Mouse (Mus musculus): Measurements from ENCODE around the gene Vmn1r127. TPM values are rescaled to one million over a fixed set of nuclear protein-coding genes. Genes with fewer than 3 reads are reported as not detected.
"Not testable (repeated sequence)": the region's sequence is repeated elsewhere in the genome, so short reads cannot be mapped to it uniquely, and the experiment has no call there.

Gene Vmn1r127
- not detected in 2 replicates for polyA plus RNA-seq (2016; fragmentation: Nextera tagmentation; extraction: Ambion mirVana)

DNA sequence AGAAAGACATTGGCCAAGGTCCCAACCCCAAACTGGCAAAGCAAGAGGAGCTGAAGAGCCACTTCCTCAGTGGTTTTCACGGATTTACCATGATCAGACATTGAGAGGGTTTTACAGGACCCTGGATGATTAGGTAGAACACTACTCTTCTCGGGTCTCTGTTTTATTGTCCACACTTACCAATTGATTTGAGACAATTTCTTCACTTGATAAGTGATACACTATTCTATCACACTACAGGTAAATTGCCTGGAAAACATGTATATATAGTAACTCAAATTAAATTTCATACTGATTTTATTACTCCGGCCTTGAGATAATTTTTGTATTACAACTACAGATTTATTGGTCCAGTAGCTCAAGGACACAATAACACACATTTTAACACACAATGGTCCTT, at the start of gene Vmn1r127:
Gene Vmn1r127, minus strand, starts transcription at position 101 of the 400 bp plus-strand sequence.
- not testable (repeated sequence) for H3K4me3 ChIP-seq; H3K36me3 ChIP-seq; H3K9me3 ChIP-seq (replicated peaks); H3K27ac ChIP-seq (replicated peaks); DNase-seq (ENCODE audit: low spot score); H3K4me1 ChIP-seq; H3K27me3 ChIP-seq (ENCODE audit: low read depth, poor library complexity, severe bottlenecking)
- no CpG with 5 or more reads among the region's 3 CpGs for WGBS

DNA sequence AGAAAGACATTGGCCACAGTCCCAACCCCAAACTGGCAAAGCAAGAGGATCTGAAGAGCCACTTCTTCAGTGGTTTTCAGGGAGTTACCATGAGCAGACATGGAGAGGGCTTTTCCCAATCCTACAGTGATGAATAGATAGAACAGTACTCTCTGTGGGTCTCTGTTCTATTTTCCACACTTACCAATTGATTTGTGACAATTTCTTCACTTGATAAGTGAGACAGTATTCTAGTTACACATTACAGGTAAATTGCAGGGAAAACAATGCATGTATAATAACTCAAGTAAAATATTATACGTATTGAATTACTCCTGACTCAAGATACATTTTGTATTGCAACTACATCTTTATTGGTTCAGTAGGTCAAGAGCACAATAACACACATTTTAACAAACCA, 41.5 kb upstream of the Vmn1r127 start, which contains the start of gene Vmn1r129:
Gene Vmn1r129, minus strand, starts transcription at position 101 of the 400 bp plus-strand sequence.
- no CpG with 5 or more reads among the region's 1 CpGs for WGBS
- not testable (repeated sequence) for H3K36me3 ChIP-seq; H3K9me3 ChIP-seq (replicated peaks); H3K27ac ChIP-seq (replicated peaks); H3K27me3 ChIP-seq (ENCODE audit: low read depth, poor library complexity, severe bottlenecking); DNase-seq (ENCODE audit: low spot score); H3K4me3 ChIP-seq; H3K4me1 ChIP-seq

DNA sequence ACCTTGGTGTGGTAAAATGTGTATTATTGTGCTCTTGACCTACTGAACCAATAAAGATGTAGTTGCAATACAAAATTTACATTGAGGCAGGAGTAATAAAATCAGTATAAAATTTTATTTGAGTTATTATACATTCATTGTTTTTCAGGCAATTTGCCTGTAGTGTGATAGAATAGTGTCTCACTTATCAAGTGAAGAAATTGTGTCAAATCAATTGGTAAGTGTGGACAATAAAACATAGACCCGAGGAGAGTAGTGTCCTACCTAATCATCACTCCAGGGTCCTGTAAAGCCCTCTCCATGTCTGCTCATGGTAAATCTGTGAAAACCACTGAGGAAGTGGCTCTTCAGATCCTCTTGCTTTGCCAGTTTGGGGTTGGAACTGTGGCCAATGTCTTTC, 29.4 kb upstream of the Vmn1r127 start, which contains the start of gene Vmn1r128:
Gene Vmn1r128, plus strand, starts transcription at position 301 of the 400 bp plus-strand sequence.
- DNase-seq (ENCODE audit: low spot score); H3K27me3 ChIP-seq (ENCODE audit: low read depth, poor library complexity, severe bottlenecking); H3K36me3 ChIP-seq; H3K4me1 ChIP-seq; H3K4me3 ChIP-seq; H3K27ac ChIP-seq (replicated peaks); H3K9me3 ChIP-seq (replicated peaks): not testable (repeated sequence)
- 78% methylated on average over 1 of the region's 1 CpGs for WGBS

DNA sequence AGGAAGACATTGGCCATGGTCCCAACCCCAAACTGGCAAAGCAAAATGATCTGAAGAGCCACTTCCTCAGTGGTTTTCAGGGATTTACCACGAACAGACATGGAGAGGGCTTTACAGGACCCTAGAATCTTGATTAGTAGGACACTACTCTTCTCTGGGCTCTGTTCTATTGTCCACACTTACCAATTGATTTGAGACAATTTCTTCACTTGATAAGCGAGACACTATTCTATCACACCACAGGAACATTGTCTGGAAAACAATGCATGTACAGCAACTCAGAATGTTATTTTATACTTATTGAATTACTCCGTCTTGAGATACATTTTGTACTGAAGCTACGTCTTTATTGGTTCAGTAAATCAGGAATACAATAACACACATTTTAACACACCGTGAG, 18.3 kb downstream of the Vmn1r127 start, which contains the start of gene Vmn1r126:
Gene Vmn1r126, minus strand, starts transcription at position 101 of the 400 bp plus-strand sequence.
- H3K36me3 ChIP-seq; H3K27me3 ChIP-seq (ENCODE audit: low read depth, poor library complexity, severe bottlenecking); H3K4me3 ChIP-seq; H3K9me3 ChIP-seq (replicated peaks); H3K27ac ChIP-seq (replicated peaks); DNase-seq (ENCODE audit: low spot score); H3K4me1 ChIP-seq: not testable (repeated sequence)
- no CpG with 5 or more reads among the region's 5 CpGs for WGBS

- 67% methylated on average over 3 of the region's 3 CpGs for WGBS
- H3K4me1 ChIP-seq; H3K27me3 ChIP-seq (ENCODE audit: low read depth, poor library complexity, severe bottlenecking); H3K27ac ChIP-seq (replicated peaks); H3K4me3 ChIP-seq; DNase-seq (ENCODE audit: low spot score); H3K36me3 ChIP-seq; H3K9me3 ChIP-seq (replicated peaks): not testable (repeated sequence)
These were observed 47.8 kb downstream of the Vmn1r127 start, which contains the start of gene Vmn1r125 for GRCm38 (mm10) chr7:21271879-21272278. Gene Vmn1r125, plus strand, starts transcription at chr7:21272179.

Other genes starting within 250 kb of the Vmn1r127 start
- gene Vmn1r121, start 221.3 kb downstream of the Vmn1r127 start, polyA plus RNA-seq (2016; fragmentation: Nextera tagmentation; extraction: Ambion mirVana) = not detected in 2 replicates
- gene Vmn1r122, start 185.7 kb downstream of the Vmn1r127 start, polyA plus RNA-seq (2016; fragmentation: Nextera tagmentation; extraction: Ambion mirVana) = not detected in 2 replicates
- gene Vmn1r123, start 157.7 kb downstream of the Vmn1r127 start, polyA plus RNA-seq (2016; fragmentation: Nextera tagmentation; extraction: Ambion mirVana) = not detected in 2 replicates
- not detected in 2 replicates for gene Gm5157, start 129.4 kb downstream of the Vmn1r127 start, polyA plus RNA-seq (2016; fragmentation: Nextera tagmentation; extraction: Ambion mirVana)
- gene Vmn1r124, start 59.2 kb downstream of the Vmn1r127 start, polyA plus RNA-seq (2016; fragmentation: Nextera tagmentation; extraction: Ambion mirVana) = not detected in 2 replicates
- gene Vmn1r125, start 47.7 kb downstream of the Vmn1r127 start, polyA plus RNA-seq (2016; fragmentation: Nextera tagmentation; extraction: Ambion mirVana) = not detected in 2 replicates
- gene Vmn1r126, start 18.4 kb downstream of the Vmn1r127 start, polyA plus RNA-seq (2016; fragmentation: Nextera tagmentation; extraction: Ambion mirVana) = not detected in 2 replicates
- not detected in 2 replicates for gene Vmn1r128, start 29.5 kb upstream of the Vmn1r127 start, polyA plus RNA-seq (2016; fragmentation: Nextera tagmentation; extraction: Ambion mirVana)
- not detected in 2 replicates for gene Vmn1r129, start 41.4 kb upstream of the Vmn1r127 start, polyA plus RNA-seq (2016; fragmentation: Nextera tagmentation; extraction: Ambion mirVana)
- not detected in 2 replicates for gene Gm6882, start 112.9 kb upstream of the Vmn1r127 start, polyA plus RNA-seq (2016; fragmentation: Nextera tagmentation; extraction: Ambion mirVana)
- not detected in 2 replicates for gene Vmn1r130, start 191.9 kb upstream of the Vmn1r127 start, polyA plus RNA-seq (2016; fragmentation: Nextera tagmentation; extraction: Ambion mirVana)
- not detected in 2 replicates for gene Vmn1r131, start 226.2 kb upstream of the Vmn1r127 start, polyA plus RNA-seq (2016; fragmentation: Nextera tagmentation; extraction: Ambion mirVana)

Measured in midbrain, embryonic 10.5 days (tissue).